Mouse (Mus musculus) thymus, postnatal 36 days (tissue): Measurements from ENCODE around the gene Atg9a.
"Not testable (repeated sequence)": the region's sequence is repeated elsewhere in the genome, so short reads cannot be mapped to it uniquely, and the experiment has no call there.

Experiments used
- DNase-seq, 2 experiments: peaks; one replicate each; pipeline ENCODE4 v3.0.0; 2022; ENCODE audit warnings: mixed read lengths in 2 of 2

The Atg9a gene

GRCm38 (mm10) chr1:75191622-75192402 is at the start of gene Atg9a, which contains the start of gene Ankzf1:
Gene Atg9a, minus strand, starts transcription at chr1:75192196.
Gene Ankzf1, plus strand, starts transcription at chr1:75192151.
- peak; percentile 90 to 96 for DNase-seq

DNA sequence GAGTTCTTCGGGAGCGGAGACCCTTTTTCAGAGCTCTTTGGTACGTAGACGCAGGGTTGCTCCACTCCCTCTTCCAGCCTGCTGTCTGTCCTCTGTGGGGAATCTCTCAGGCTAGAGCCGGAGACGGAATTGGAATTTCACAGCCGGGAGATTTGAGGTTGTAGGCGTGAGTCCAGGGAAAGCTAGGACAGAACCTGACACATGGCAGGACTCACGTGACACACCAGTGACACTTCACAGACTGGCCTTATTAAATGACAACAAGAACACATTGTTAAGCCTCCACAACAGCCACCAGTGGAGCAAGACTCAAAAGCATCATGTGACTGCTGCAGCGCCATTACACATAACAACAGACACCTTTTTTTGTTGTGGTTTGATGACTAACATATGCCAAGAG is 47.6 kb upstream of the Atg9a start:
- no peak for DNase-seq

GRCm38 (mm10) chr1:75236117-75237050 is 44.4 kb upstream of the Atg9a start, which contains the start of gene Dnajb2:
Gene Dnajb2, plus strand, starts transcription at chr1:75236406.
- peak; percentile 64 to 76 for DNase-seq

GRCm38 (mm10) chr1:75234606-75235005 is 42.6 kb upstream of the Atg9a start:
- peak; percentile 71 to 77 for DNase-seq

DNA sequence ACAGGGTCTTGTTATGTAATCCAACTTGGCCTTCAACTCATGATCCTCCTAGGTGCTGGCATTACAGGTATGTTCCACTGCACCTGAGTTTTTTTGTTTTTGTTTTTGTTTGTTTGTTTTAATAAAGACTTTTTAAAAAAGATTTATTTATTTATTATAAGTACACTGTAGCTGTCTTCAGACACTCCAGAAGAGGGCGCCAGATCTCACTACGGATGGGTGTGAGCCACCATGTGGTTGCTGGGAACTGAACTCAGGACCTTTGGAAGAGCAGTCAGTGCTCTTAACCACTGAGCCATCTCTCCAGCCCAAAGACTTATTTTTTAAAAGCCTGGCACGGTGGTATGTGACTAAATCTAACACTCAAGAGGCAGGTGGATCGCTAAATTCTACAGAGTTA is 40.5 kb upstream of the Atg9a start:
- DNase-seq: not testable (repeated sequence)

DNA sequence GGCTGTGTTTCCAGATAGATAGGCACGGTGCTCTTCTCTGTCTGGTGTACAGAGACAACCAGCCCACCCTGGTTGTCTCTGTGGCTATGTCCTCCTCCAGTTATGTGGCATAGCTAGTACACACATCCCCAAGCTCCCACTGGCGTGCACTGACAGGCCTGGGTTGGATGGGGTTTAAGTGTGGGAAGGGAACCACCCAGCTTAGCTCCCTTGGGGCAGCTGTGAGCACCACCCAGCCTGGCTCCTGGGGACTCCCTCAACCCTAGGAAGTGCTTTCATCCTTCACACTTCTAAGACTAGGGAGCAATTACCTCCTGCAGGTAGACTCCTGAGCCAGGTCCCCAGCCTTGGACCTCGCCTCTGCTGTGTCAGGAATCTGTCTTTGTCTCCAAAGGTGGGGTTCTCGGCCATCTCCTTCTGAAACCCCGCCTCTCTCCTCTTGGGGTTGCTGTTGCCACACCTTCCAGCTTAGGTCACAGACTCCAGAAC is 39.7 kb upstream of the Atg9a start, which contains the start of gene A630095N17Rik:
Gene A630095N17Rik, minus strand, starts transcription at position 439 of the 489 bp plus-strand sequence.
- DNase-seq: no peak

GRCm38 (mm10) chr1:75231224-75231623 is 39.2 kb upstream of the Atg9a start:
- no peak for DNase-seq

DNA sequence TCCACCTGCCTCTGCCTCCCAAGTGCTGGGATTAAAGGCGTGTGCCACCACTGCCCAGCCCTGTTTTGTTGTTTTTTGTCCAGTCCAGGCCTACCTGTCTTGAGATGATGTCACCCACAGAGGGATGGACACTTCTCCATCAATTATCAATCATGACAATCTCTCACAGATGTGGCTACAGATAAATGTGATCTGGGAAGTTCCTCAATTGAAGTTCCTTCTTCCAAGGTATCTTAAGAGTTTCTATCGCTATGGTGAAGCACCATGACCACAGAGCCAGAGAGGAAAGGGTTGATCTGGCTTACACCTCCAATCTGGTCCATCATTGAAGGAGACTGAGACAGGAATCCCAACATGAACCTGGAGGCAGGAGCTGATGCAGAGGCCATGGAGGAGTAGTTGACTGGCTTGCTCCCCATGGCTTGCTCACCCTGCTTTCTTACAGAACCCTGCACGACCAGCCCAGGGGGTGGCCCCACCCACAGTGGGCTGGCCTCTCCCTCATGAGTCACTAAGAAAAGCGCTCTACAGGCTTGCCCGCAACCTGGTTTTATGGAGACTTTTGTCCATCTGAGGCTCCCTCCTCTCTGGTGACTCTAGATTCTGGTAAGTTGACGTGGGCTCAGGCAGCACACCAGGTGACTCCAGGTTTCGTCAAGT is 38.5 kb upstream of the Atg9a start:
- DNase-seq: no peak

DNA sequence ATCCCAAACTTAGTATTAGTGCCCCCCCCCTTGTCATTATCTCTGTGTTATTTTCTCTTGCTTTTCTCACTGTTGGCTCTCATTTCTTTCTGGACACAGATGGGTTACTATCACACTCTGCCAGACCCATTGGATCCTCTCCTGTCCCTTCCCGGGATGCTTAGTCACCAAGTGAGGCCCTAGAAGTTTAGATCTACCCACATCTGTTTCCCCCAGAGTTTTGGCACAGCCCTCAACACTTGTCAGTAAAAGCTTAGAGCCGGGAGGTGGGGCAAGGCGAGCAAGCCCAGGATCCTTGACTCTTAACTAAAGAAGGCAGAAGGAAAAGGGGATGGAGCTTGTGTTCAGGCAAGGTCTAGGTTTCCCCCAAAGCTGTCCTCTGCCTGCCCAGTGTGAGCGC is 37.2 kb upstream of the Atg9a start:
- DNase-seq: no peak

DNA sequence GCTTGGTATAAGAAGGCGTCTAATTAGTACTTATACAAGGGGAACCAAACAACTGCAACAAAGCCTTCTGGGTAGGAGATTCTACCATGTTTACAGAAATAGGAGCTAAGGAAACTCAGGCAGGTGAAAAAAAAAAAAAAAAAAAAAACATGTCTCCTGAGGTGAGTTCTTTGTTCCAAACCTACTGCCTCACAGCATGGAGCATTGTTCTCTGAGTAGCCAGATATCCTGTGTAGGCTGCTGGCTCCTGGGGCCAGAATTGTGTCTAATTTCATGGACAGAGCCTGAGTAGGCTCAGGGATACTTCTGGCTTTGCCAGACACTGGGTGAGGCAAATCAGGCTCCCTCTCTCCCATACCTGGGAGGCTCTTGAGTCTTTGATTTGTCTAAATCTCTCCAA is 35.7 kb upstream of the Atg9a start:
- no peak for DNase-seq

DNA sequence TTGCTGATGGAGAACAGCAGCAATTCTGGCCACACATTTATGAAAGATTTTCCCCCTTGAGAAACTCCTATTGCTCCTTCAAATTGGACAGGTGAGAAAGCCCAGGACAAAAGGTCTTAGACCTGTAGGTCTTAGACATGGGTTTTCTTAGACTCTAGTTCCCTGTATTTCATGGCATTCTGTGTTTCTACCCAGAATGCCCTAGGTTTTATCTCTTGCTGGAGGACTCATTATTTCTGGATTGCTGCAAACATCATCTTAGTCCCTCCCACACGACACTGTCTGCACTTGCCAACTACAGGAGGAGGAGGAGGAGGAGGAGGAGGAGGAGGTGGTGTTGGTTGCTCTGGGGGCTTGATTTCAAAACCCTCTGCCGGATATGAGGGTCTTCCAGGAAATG is 34.1 kb upstream of the Atg9a start:
- no peak for DNase-seq

DNA sequence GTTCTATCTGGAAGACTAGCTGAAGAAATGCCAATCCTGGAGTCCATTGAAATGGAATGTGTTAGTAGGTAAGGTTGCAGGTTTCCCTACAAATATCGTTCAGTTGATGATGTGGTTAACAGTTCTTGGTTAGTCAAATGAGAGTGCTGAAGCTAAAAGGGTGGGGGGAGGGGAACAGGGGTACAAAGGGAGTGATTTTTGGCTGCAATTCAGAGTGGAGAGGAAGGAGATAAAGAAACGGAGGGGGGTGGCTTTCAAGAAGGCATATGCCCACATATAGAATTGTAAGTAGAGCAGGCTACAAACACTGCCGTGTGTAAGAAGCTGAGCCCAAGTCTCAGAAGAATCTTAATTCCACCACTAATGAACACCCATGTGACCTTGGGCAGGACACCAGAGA is 33.5 kb upstream of the Atg9a start:
- no peak for DNase-seq

- peak; percentile 44 to 46 for DNase-seq
Measured at GRCm38 (mm10) chr1:75223532-75223931, 31.5 kb upstream of the Atg9a start.

- peak; percentile 42 to 51 for DNase-seq
Measured at GRCm38 (mm10) chr1:75222926-75223325, 30.9 kb upstream of the Atg9a start.

DNA sequence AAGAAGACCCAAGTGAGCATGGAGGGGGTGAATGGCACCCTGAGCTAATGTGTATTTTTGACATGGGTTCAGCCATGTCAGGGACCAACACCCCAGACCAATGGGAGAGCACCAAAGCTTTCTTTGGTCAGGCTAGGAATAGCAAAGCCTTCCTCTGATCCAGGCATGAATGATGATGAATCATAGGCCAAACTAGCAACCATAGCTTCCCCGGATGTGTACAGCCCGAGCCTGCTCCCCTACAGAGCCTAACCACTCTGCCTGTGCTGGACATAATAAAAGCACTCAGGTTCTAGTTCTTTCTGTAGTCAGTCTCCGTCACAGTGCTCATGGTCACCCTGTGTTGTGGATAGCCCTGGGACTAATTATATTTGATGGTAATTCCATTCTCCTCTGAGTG is 29.5 kb upstream of the Atg9a start:
- no peak for DNase-seq

DNA sequence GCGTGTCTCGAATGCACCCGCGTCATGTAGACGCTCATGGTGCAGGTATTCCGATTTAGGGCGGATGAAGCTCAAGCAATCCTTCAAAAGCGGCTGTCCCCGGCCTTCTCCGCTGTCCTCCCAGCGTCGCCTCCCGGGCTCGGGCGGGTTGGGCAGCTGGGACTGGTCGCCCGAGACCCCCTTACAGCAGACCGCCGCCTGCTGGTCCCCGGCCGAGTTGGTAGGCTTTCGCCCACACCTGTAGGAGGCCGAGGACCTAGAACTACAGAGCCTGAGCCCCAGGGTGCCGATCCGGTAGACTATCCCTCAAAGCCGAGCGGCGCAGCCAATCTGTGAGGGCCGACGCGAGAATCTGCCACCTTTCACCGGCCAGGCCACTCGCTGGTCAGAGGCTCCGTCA is 27.5 kb upstream of the Atg9a start, which contains the start of gene Tuba4a:
Gene Tuba4a, minus strand, starts transcription at position 335 of the 400 bp plus-strand sequence.
- no peak for DNase-seq

GRCm38 (mm10) chr1:75219078-75219477 is 27.1 kb upstream of the Atg9a start:
- peak; percentile 96 to 98 for DNase-seq

DNA sequence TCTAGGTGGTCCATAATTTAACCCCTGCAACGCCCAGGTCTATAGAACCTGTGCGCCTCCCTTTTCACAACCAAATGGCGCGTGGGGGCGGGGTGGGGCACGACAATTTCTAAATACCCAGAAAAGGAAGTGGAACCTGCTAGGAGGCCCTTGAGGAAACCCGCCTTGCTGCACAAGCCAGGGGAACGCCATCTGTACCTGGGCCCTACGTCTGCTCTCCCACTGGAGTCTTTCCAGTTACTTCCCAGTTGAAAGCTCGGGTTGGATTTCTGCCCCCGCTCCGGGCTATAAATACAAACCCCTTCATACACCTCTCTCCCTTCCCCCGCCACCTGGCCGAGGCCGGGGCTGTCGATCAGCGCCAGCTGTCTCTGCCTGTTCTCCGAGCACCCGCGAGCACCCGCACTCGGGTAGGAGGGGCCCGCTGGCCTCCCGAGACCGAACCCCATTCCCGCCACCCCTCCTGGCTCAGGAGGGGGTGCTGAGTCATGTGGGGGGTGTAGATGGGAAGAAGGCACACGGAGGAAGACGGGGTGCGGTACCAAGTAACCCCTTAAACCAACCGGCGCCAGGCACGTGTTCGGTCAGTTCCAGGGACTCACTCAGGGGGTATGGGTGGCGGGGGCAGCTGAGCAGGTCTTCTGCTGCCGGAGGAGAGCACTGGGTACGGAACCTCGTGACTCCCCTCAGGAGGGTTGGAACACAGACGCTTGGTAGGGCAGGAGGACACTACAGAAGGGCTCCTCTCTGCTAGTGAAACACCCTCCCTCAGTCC is 26.4 kb upstream of the Atg9a start:
- DNase-seq: peak; percentile 69 to 74

DNA sequence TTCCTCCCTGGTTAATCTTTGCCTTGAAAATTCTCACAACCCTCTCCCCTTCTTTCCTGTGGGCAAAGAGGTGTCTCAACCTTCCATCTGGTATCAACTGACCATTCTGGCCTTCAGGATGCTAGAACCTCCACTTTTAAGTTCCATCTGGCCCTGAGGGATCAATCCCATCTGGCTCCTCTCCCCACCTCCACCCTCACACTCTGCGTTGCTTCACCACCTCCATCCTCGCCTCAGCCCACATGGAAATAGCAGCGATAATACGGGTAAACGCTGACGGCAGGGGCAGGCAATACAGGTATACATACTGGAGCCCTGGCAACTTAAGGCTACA is 25.9 kb upstream of the Atg9a start:
- no peak for DNase-seq

DNA sequence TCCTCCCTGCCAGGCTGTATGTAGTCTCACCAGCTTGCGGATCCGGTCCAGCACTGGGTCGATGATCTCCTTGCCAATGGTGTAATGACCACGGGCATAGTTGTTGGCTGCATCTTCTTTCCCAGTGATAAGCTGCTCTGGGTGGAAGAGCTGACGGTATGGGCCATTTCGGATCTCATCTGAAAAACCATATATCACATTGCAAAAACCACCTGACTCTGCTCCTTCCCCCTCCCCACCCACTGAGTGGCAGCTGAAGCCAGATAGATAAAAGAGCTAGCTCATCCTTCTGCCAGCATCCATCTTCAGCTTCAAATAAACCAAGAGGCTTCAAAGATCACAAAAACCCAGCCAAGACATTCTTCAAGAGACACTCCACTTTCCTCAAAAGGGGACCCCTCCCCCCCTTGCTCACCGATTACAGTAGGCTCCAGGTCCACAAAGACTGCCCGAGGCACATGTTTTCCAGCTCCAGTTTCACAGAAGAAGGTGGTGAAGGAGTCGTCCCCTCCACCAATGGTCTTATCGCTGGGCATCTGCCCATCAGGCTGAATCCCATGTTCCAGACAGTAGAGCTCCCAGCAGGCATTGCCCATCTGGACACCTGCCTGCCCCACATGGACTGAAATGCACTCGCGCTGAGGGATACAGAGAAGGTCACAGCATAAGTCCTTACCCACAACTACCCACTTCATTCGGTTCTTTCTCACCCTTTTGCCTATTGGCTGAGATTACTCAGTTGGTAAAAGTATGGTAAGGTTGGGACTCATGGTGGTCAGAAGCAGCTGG is 25.0 kb upstream of the Atg9a start:
- no peak for DNase-seq

GRCm38 (mm10) chr1:75215785-75216184 is 23.8 kb upstream of the Atg9a start:
- DNase-seq: no peak
